Mouse (Mus musculus) cortical plate, adult 2 months (tissue): Measurements from ENCODE around the gene Tac4. TPM values are rescaled to one million over a fixed set of nuclear protein-coding genes. Genes with fewer than 3 reads are reported as not detected.

Source experiments
- H3K27ac ChIP-seq: fragments of 200-500 bp; 2 replicates; pipeline ENCODE4 v1.5.1; 2012; ENCODE audit warnings: low read length, control low read depth, inconsistent platforms; ENCODE audit not compliant: insufficient read depth
- H3K4me1 ChIP-seq: fragments of 200-500 bp; 2 replicates; pipeline ENCODE4 v1.6.1; 2011; ENCODE audit warnings: low read length; ENCODE audit not compliant: control insufficient read depth, insufficient read depth
- H3K4me3 ChIP-seq: fragments of 200-500 bp; 2 replicates; pipeline ENCODE4 v1.5.1; 2011; ENCODE audit warnings: mild to moderate bottlenecking, low read length, control low read depth; ENCODE audit not compliant: insufficient read depth
- CTCF ChIP-seq: fragments of 200-500 bp; IDR thresholded peaks from 2 replicates; pipeline ENCODE4 v1.5.1; 2011; ENCODE audit warnings: mild to moderate bottlenecking, control low read depth, low read length; ENCODE audit not compliant: insufficient read depth; ENCODE audit errors: extremely low read depth
- POLR2A ChIP-seq: fragments of 200-500 bp; IDR thresholded peaks from 2 replicates; pipeline ENCODE4 v1.6.1; 2011; ENCODE audit warnings: mild to moderate bottlenecking, low read length, control low read depth; ENCODE audit not compliant: insufficient read depth; ENCODE audit errors: extremely low read depth
- polyA plus RNA-seq: library from polyadenylated mRNA; depleted of rRNA; stranded (reverse); fragments of >200 nt; gene quantifications from 2 replicates; pipeline ENCODE4 v1.2.3, GENCODE M21; 2012; rRNA removed

Tac4 gene
- polyA plus RNA-seq, result not detected in 2 replicates

DNA sequence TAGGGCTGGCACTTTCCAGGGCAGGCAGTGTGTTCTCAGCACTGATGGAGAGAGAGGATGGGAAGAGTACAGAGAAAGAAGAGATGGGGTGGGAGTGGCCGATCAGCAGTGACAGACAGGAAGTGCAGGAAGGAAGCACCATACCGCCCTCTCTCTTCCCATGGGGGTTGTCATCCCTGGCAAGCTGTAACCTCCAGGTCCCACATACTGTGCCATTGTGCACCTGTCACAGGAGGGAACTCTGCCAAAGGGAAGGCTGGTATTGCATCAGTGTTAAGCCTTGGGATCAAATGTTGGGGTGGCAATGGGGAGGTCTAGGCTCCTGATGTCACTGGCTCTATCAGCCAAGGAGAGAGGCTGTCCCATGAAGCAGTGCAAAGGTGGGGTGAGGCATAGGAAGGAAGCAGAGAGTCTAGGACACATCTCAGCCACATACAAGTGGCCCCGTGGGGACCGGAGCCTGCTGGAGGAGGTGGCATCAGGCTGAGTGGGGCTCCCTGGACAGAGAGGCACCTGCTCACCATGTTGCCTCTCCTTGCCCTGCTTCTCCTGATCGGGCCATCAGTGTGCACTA, at the start of gene Tac4:
Gene Tac4 (plus strand): TSS at position 352 of the 574 bp plus-strand sequence.
- Histone ChIP-seq H3K27ac (no peak within 1 kb of the TSS), H3K4me1 (no peaks in the 10 kb centered on the region), H3K4me3 (no peak within 1 kb of the TSS)
- TF ChIP-seq POLR2A (no peak), CTCF (no peak)

DNA sequence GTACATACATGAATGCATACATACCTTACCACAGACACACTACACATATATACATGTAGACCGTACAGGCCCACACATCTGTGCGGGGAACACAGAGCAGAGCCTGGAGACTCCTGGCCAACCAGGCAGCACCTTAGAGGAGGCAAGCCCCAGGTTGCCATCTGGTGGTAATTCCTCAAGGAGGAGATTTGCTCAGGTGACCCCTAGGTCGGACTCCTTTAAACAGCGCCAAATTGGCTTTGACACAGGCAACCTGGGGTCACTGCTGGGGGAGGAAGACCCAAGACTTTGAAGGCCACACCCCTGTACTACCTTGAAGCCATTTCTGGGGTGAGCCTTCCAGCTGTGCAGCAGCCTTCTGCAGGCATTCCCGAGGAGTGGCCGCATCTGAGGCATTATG, 47.7 kb upstream of the Tac4 start:
- no peak overlapping the region for H3K27ac ChIP-seq
- H3K4me1 ChIP-seq, result no peaks in the 10 kb centered on the region
- no peak for TF ChIP-seq POLR2A
- no peak for TF ChIP-seq CTCF
- no peak overlapping the region for H3K4me3 ChIP-seq

DNA sequence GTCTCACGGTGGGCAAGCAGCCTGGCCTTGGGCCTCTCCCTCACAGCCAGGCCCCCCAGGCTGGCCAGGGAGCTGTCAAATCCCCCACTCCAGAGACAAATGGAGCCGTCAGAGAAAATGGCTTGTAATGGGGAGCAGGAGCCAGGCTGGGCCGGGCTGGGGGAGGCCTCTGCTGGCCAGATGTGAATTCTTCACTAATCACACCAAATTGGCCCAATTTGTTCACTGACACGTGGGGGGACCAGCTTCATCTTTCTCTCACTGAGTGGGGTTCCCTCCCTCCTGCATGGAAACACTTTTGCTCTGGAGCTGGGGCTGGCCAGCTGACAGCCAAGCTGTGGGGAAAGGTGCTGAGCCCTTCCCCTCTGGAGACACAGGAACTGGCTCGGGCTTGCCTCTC, 47.0 kb upstream of the Tac4 start:
- H3K27ac ChIP-seq, result no peak overlapping the region
- TF ChIP-seq CTCF (no peak), POLR2A (no peak)
- H3K4me1 ChIP-seq, result no peaks in the 10 kb centered on the region
- no peak overlapping the region for H3K4me3 ChIP-seq

DNA sequence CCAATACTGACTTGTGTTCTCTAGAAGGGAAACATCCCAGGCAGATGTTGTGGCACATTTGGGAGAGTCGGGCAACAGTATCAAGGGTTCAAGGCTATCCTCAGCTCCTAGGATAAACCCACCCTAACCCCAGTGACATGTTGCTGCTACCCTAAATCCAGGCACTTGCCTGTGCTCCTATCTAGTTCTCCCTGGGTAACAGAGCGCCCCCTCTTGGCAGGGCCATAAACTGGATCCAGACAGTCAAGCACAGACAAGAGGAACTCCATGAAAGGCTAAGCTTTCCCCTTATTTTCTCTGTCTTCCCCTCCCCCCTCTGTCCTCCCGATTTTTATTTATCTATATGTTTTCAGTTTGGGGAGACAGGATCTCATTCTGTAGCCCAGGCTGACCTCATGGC, 45.1 kb upstream of the Tac4 start:
- H3K27ac ChIP-seq, result no peak overlapping the region
- no peaks in the 10 kb centered on the region for H3K4me1 ChIP-seq
- no peak overlapping the region for H3K4me3 ChIP-seq
- TF ChIP-seq CTCF (no peak), POLR2A (no peak)

DNA sequence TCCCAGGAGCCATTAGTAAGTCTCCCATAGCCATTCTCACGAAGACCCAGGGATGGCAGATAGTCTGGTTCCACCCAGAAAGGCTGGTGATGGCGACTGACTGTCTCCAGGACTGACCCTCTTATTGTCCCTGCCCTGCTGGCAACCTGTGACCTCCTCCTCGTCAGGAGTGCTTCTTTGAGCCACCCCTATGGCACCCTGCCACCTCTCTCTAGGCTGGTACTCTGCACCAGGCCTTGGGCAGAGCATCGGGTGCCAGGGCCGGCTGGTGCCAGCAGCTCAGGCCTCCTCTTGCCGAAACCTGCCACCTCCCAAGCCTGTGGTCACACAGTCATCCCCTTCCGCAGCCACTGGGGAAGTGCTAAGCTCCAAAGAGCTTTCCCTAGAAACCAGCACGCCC, 42.2 kb upstream of the Tac4 start:
- no peak overlapping the region for H3K4me3 ChIP-seq
- no peak overlapping the region for H3K27ac ChIP-seq
- H3K4me1 ChIP-seq, result no peaks in the 10 kb centered on the region
- TF ChIP-seq CTCF (no peak), POLR2A (no peak)

DNA sequence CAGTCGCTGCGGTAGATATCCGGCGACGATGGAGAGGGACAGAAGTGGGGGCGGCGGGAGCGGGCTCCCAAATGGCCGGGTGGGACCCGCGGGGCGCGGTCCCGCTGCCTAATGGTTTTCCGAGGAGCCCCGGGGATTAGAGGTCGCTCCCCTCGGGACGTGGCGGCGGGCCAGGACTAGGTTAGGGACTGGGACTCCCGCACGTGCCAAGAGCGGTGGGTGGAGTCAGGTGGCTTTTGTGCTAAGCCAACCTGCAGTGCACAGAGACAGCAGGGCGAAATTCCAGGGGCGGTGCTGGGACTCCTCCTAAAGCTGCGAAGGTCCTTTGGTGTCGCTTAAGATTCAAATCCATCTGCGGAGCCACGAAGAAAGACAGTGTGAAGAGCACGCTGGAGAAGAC, 37.9 kb upstream of the Tac4 start:
- H3K4me3 ChIP-seq, result no peak overlapping the region
- no peaks in the 10 kb centered on the region for H3K4me1 ChIP-seq
- TF ChIP-seq CTCF, result no peak
- no peak overlapping the region for H3K27ac ChIP-seq

DNA sequence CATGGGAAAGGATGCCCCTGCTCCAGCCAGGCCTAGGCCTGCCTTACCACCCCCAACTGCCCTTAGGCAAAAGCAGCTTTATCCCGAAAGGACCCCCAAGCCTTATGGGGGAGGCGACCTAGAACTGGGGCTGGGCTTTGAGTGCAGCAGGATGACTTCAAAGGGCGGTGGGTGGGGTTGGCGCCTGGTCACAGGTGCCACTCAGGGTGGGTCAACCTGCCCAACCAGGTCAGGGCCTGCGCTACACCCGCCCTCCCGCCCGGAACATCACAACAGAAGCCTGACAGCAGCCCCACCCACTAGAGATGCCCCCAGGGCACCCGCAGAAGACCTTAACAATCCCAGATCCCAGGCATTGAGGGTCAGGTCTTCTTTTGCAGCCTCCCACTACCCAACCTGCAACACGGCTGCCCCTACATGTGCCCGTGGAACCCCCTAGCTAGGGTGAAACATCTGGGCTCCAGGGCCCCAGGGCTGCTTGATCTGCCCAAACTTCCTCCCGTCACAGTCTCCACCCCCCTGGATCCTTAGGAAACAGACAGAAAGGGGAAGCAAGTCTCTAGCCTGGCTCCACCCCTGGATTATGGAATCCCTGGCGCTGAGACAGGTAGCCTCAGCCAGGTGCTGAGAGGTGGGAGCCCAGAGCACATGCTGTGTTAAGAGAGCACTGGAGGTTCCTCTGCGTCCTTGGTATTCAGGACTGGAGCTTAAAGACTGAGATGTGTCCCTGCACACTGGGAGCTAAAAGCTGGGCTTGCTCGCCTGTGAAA, 37.0 kb upstream of the Tac4 start:
- Histone ChIP-seq H3K4me1 (no peaks in the 10 kb centered on the region), H3K4me3 (no peak overlapping the region), H3K27ac (no peak overlapping the region)
- no peak for TF ChIP-seq POLR2A
- TF ChIP-seq CTCF, result no peak

DNA sequence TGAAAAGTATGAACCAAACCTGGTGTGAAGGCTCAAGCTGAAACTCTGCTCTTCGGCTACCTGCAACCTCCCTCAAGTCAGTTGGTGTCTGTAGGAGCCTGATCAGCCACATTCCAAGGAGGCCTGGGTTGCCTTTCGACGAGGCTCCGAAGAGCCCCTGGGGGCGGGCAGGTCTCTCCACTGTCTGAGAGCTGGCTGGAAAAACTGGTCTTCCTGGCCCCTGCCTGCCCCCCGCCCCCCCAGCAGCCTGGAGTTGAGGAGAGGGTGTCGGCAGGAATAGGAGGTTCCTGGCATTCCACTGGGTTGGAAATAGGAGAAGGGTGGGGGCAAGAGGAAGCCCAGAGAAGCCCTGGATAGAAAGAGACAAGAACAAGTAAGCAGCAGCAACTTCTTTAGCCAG, 35.9 kb upstream of the Tac4 start:
- H3K4me3 ChIP-seq, result no peak overlapping the region
- TF ChIP-seq POLR2A, result no peak
- no peak for TF ChIP-seq CTCF
- H3K27ac ChIP-seq, result no peak overlapping the region
- no peaks in the 10 kb centered on the region for H3K4me1 ChIP-seq

DNA sequence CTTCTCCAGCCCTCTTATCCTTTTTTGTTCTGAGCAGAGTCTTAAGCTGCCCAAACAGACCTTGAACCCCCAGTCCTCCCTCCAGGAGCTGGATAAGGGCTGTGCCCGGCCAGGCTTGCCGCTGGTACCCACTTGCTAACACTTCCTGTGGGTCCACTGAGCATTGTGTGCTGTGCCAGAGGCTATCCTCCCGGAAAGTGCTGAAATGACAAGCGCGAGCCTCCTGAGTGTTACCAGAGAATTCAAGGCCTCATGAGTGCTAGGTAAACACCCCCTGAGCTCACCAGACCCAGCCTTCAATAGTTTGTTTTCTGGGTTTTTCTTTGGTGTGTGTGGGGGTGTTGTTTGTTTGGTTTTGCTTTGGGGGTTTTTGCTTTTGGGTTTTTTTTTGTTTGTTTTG, 33.9 kb upstream of the Tac4 start:
- Histone ChIP-seq H3K27ac (no peak overlapping the region), H3K4me3 (no peak overlapping the region), H3K4me1 (no peaks in the 10 kb centered on the region; the same call in 1 of the 2 replicates)
- TF ChIP-seq POLR2A, result no peak
- TF ChIP-seq CTCF, result no peak

DNA sequence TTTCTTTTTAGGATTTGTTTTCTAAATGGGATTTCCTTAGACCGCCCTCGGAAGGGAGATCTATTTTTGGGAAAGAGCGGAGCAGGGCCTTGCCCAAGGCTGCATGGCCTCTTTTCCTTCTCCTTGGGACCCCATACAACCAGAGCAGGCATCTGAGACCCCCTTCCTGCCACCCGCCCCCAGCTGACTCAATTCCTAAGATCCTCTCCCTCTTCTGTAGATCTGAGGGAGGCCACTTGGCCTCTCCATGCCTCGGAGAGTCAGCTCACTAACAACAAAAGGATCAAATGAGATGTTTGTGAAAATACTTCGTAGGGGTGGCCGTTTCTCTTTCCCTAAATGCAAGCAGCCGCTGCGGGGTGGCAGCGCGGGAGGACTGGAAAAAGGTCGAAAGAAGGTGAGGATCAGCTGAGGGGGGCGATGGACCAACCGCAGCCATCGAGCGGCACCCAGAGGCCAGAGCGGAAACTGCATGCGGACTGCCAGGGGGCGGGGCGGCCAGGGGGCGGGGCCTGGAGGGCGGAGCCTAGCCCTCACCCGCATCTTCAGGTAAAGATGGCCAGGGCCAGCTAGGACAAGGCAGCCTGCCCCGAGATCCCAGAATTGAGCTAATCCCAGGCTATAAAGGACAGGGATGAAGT, 29.5 kb upstream of the Tac4 start:
- no peak for TF ChIP-seq POLR2A
- TF ChIP-seq CTCF, result peak; percentile 58
- no peak overlapping the region for H3K4me3 ChIP-seq
- no peak overlapping the region for H3K27ac ChIP-seq
- no peaks in the 10 kb centered on the region; the same call in 1 of the 2 replicates for H3K4me1 ChIP-seq
